Mouse (Mus musculus) liver, postnatal 0 days (tissue): ENCODE measurements around the gene Pde4d.

Experiments
- CTCF ChIP-seq: sonication (generic); IDR thresholded peaks from 2 replicates; pipeline ENCODE4 v1.5.1; 2016; ENCODE audit warnings: antibody characterized with exemption, low read depth
- EP300 ChIP-seq: IDR thresholded peaks from 2 replicates; pipeline ENCODE4 v1.6.1; 2016; ENCODE audit warnings: antibody characterized with exemption, low read depth, mild to moderate bottlenecking

- no peak for TF ChIP-seq EP300
- TF ChIP-seq CTCF = no peak
Observed at GRCm38 (mm10) chr13:108666579-108666978, 216.8 kb downstream of the Pde4d start.
